Mouse (Mus musculus) cerebellum, adult 18-20 months (tissue): ENCODE data around the gene Cox18.
"Not testable (repeated sequence)": the region's sequence is repeated elsewhere in the genome, so short reads cannot be mapped to it uniquely, and the experiment has no call there.

Experiments
- DNase-seq, 2 experiments: peaks; one replicate each; pipeline ENCODE4 v3.0.0; 2021

The Cox18 gene

GRCm38 (mm10) chr5:90223534-90224381 lies at the start of gene Cox18:
TSS of gene Cox18 (minus strand) at chr5:90224001.
- DNase-seq: peak; percentile 98 to 99

- not testable (repeated sequence) for DNase-seq
Observed at GRCm38 (mm10) chr5:90262230-90262629, 38.4 kb upstream of the Cox18 start.

- DNase-seq: no peak
Observed at GRCm38 (mm10) chr5:90257023-90257422, 33.2 kb upstream of the Cox18 start.

- no peak for DNase-seq
Observed at GRCm38 (mm10) chr5:90247503-90247902, 23.7 kb upstream of the Cox18 start.

GRCm38 (mm10) chr5:90246987-90247386 lies 23.2 kb upstream of the Cox18 start:
- DNase-seq: no peak

GRCm38 (mm10) chr5:90246567-90246966 lies 22.8 kb upstream of the Cox18 start:
- no peak for DNase-seq

GRCm38 (mm10) chr5:90245416-90245815 lies 21.6 kb upstream of the Cox18 start:
- DNase-seq: no peak

- no peak for DNase-seq
Observed at GRCm38 (mm10) chr5:90235217-90235616, 11.4 kb upstream of the Cox18 start.

- no peak for DNase-seq
Observed at GRCm38 (mm10) chr5:90233305-90233704, 9.5 kb upstream of the Cox18 start.

- DNase-seq: no peak
Observed at GRCm38 (mm10) chr5:90229760-90230159, 6.0 kb upstream of the Cox18 start.

GRCm38 (mm10) chr5:90226696-90227095 lies 2.9 kb upstream of the Cox18 start:
- no peak for DNase-seq

GRCm38 (mm10) chr5:90224730-90225129 lies 929 bp upstream of the Cox18 start:
- DNase-seq: no peak

- DNase-seq: no peak
Observed at GRCm38 (mm10) chr5:90222937-90223336, 864 bp downstream of the Cox18 start.

GRCm38 (mm10) chr5:90217791-90218190 lies 6.0 kb downstream of the Cox18 start:
- no peak for DNase-seq

GRCm38 (mm10) chr5:90217226-90217625 lies 6.6 kb downstream of the Cox18 start:
- no peak for DNase-seq

- no peak for DNase-seq
Observed at GRCm38 (mm10) chr5:90213356-90213755, 10.4 kb downstream of the Cox18 start.

- DNase-seq: peak; percentile 52 to 59
Observed at GRCm38 (mm10) chr5:90203168-90203567, 20.6 kb downstream of the Cox18 start.

- DNase-seq: no peak
Observed at GRCm38 (mm10) chr5:90202447-90203117, 21.2 kb downstream of the Cox18 start.

GRCm38 (mm10) chr5:90199922-90200632 lies 23.7 kb downstream of the Cox18 start:
- no peak for DNase-seq

- peak; percentile 40 to 50 for DNase-seq
Observed at GRCm38 (mm10) chr5:90194831-90195230, 29.0 kb downstream of the Cox18 start.

GRCm38 (mm10) chr5:90182782-90183181 lies 41.0 kb downstream of the Cox18 start:
- no peak for DNase-seq

- DNase-seq: no peak
Observed at GRCm38 (mm10) chr5:90179094-90179493, 44.7 kb downstream of the Cox18 start.

GRCm38 (mm10) chr5:90178116-90178515 lies 45.7 kb downstream of the Cox18 start:
- no peak for DNase-seq
